In the genomic region with DNA sequence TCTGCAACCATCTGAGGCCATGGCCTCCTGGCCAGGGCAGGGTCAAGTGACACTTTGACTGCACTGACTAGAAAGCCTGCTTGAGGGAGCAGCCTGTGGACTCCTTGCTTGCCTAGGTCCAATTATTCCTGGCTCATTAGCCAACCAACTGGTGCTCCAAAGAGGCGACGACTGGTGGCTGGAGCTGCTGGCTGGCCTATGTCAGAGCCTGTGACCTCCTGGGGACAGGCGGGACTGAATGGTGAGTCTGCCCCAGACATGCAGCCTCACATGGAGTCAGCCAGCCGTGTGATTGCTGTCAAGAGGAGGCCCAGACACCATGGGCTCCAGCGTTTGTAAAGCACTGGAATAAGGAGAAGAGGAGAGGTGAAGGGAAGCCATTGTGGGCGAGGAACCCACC, we compare ENCODE assay signal across 14 mouse cellular contexts. TPM values are rescaled to one million over a fixed set of nuclear protein-coding genes. Genes with fewer than 3 reads are reported as not detected.
DNase-seq lines count a peak whose midpoint lies in the region; ATAC-seq lines count a peak whose summit lies in the region.
"Had no signal": no experiment of that assay in that cellular context is flagged by ENCODE, and none has a peak within 500 bp of the region (broad histone marks: within the 10 kb centered on the region; RNA-seq: fewer than 3 reads in every experiment).

No protein-coding gene starts in this region.

- H3K27me3 ChIP-seq in heart, embryonic 10.5 days (ENCODE audit: insufficient read depth, poor library complexity, severe bottlenecking), result peaks cover 7% of the 10 kb centered on the region; the same call in 1 of the 2 replicates
- no peaks in the 10 kb centered on the region for H3K27me3 ChIP-seq in midbrain, embryonic 11.5 days (ENCODE audit: control insufficient read depth, insufficient read depth, low read length)
- H3K27me3 ChIP-seq in midbrain, embryonic 14.5 days (ENCODE audit: control insufficient read depth, insufficient read depth, low read length), result no peaks in the 10 kb centered on the region
- no peaks in the 10 kb centered on the region for H3K27me3 ChIP-seq in embryonic facial prominence, embryonic 11.5 days (ENCODE audit: control insufficient read depth, insufficient read depth, low read length)
- H3K27me3 ChIP-seq: heart, embryonic 15.5 days had no signal

- H3K4me3 ChIP-seq in heart, embryonic 10.5 days, result no peak overlapping the region
- H3K4me3 ChIP-seq in midbrain, embryonic 11.5 days (ENCODE audit: low read depth, low read length), result no peak overlapping the region
- no peak overlapping the region for H3K4me3 ChIP-seq in midbrain, embryonic 14.5 days (replicated peaks; ENCODE audit: low read depth, low read length)
- no peak overlapping the region for H3K4me3 ChIP-seq in embryonic facial prominence, embryonic 11.5 days (ENCODE audit: low read depth, low read length)
- H3K4me3 ChIP-seq: heart, embryonic 15.5 days; myocyte had no signal

- 47% methylated on average over 6 of the region's 6 CpGs for WGBS in heart, embryonic 10.5 days
- WGBS in midbrain, embryonic 11.5 days, result 40% methylated on average over 6 of the region's 6 CpGs
- 46% methylated on average over 6 of the region's 6 CpGs for WGBS in midbrain, embryonic 14.5 days
- WGBS in embryonic facial prominence, embryonic 11.5 days, result 55% methylated on average over 6 of the region's 6 CpGs

- no peak overlapping the region for H3K4me2 ChIP-seq in midbrain, embryonic 11.5 days
- no peak overlapping the region for H3K4me2 ChIP-seq in midbrain, embryonic 14.5 days (ENCODE audit: low read length)
- H3K4me2 ChIP-seq in embryonic facial prominence, embryonic 11.5 days (ENCODE audit: low read depth, low read length), result no peak overlapping the region
- H3K4me2 ChIP-seq: heart, embryonic 15.5 days had no signal

- DNase-seq in heart, embryonic 10.5 days (ENCODE audit: low spot score), result no peak
- no peak for DNase-seq in heart, adult 8-10 months (ENCODE audit: low spot score)
- DNase-seq in midbrain, embryonic 11.5 days (ENCODE audit: low spot score, missing footprints), result no peak
- DNase-seq in midbrain, embryonic 14.5 days, result no peak
- no peak for DNase-seq in embryonic facial prominence, embryonic 11.5 days (ENCODE audit: low spot score)
- DNase-seq in skeletal muscle tissue, adult 2 months (ENCODE audit: low read depth, low spot score), result peak; percentile 46
- DNase-seq: gastrocnemius, postnatal 36 days; kidney, postnatal 25 days; liver; lung, adult 2 months had no signal

- H3K9me3 ChIP-seq in heart, embryonic 10.5 days, result no peaks in the 10 kb centered on the region
- no peaks in the 10 kb centered on the region for H3K9me3 ChIP-seq in midbrain, embryonic 11.5 days (ENCODE audit: control insufficient read depth, low read length)
- no peaks in the 10 kb centered on the region for H3K9me3 ChIP-seq in midbrain, embryonic 14.5 days (ENCODE audit: control insufficient read depth, low read length)
- H3K9me3 ChIP-seq in embryonic facial prominence, embryonic 11.5 days (replicated peaks; ENCODE audit: control insufficient read depth, low read length), result no peaks in the 10 kb centered on the region
- H3K9me3 ChIP-seq: heart, embryonic 15.5 days had no signal

- peak; percentile 44; the same call in 1 of the 2 replicates for ATAC-seq in midbrain, embryonic 11.5 days (ENCODE audit: low FRiP score)
- ATAC-seq in midbrain, embryonic 14.5 days (ENCODE audit: low FRiP score, low TSS enrichment), result no peak
- 0 out of 2 replicates have a peak, but pooled peaks have one; percentile 57 for ATAC-seq in embryonic facial prominence, embryonic 11.5 days (replicated peaks; ENCODE audit: insufficient number of reproducible peaks, low FRiP score, low TSS enrichment, low read depth)
- no peak for ATAC-seq in megakaryocyte-erythroid progenitor cell, adult 5-6 weeks (replicated peaks; ENCODE audit: low FRiP score, low TSS enrichment, poor library complexity, severe bottlenecking)
- ATAC-seq: CD4-positive, CD25-positive, alpha-beta regulatory T cell, adult 4 months had no signal

- H3K9ac ChIP-seq in midbrain, embryonic 11.5 days (ENCODE audit: low read length), result no peak overlapping the region
- H3K9ac ChIP-seq in midbrain, embryonic 14.5 days (replicated peaks; ENCODE audit: low read length), result no peak overlapping the region
- no peak overlapping the region for H3K9ac ChIP-seq in embryonic facial prominence, embryonic 11.5 days (replicated peaks; ENCODE audit: low read length)
- H3K9ac ChIP-seq: heart, embryonic 15.5 days had no signal

- peak overlapping the region; percentile 29; the same call in 1 of the 2 replicates for H3K27ac ChIP-seq in heart, embryonic 10.5 days
- no peak overlapping the region for H3K27ac ChIP-seq in midbrain, embryonic 11.5 days (ENCODE audit: low read depth, low read length)
- no peak overlapping the region for H3K27ac ChIP-seq in midbrain, embryonic 14.5 days (replicated peaks; ENCODE audit: low read depth, low read length)
- H3K27ac ChIP-seq in embryonic facial prominence, embryonic 11.5 days (replicated peaks; ENCODE audit: low read depth, low read length), result no peak overlapping the region
- H3K27ac ChIP-seq: heart, embryonic 15.5 days had no signal

- peaks cover 13% of the 10 kb centered on the region for H3K4me1 ChIP-seq in heart, embryonic 10.5 days
- H3K4me1 ChIP-seq in midbrain, embryonic 11.5 days (ENCODE audit: control insufficient read depth, insufficient read depth, low read length), result no peaks in the 10 kb centered on the region
- H3K4me1 ChIP-seq in midbrain, embryonic 14.5 days (ENCODE audit: control insufficient read depth, insufficient read depth, low read length), result no peaks in the 10 kb centered on the region
- no peaks in the 10 kb centered on the region for H3K4me1 ChIP-seq in embryonic facial prominence, embryonic 11.5 days (ENCODE audit: control insufficient read depth, insufficient read depth, low read length)

- H3K36me3 ChIP-seq in heart, embryonic 10.5 days, result 0 out of 2 replicates have a peak, but pooled peaks cover 5% of the 10 kb centered on the region
- no peaks in the 10 kb centered on the region for H3K36me3 ChIP-seq in midbrain, embryonic 11.5 days (ENCODE audit: control insufficient read depth, insufficient read depth, low read length)
- peaks cover 43% of the 10 kb centered on the region for H3K36me3 ChIP-seq in midbrain, embryonic 14.5 days (ENCODE audit: control insufficient read depth, insufficient read depth, low read length)
- H3K36me3 ChIP-seq in embryonic facial prominence, embryonic 11.5 days (replicated peaks; ENCODE audit: control insufficient read depth, insufficient read depth, low read depth, low read length), result no peaks in the 10 kb centered on the region; the same call in 1 of the 2 replicates
- H3K36me3 ChIP-seq: heart, embryonic 15.5 days had no signal

RNA-seq across cellular contexts. Expression of gene Camk1g, which starts 8.9 kb away (rescaled TPM):
- 7.2 and 8.3 TPM in 2 replicates for polyA plus RNA-seq in heart, embryonic 10.5 days (2016; fragmentation: Nextera tagmentation; extraction: Ambion mirVana)
- under 1 TPM; 0.14 to 0.72 (median 0.22) TPM for total RNA-seq in heart, adult 8-10 months (2022)
- 17.1 and 20.1 TPM in 2 replicates for polyA plus RNA-seq in midbrain, embryonic 11.5 days (2014; fragmentation: Nextera tagmentation; extraction: Ambion mirVana)
- polyA plus RNA-seq in midbrain, embryonic 14.5 days (2014; fragmentation: Nextera tagmentation; extraction: Ambion mirVana), result 46.0 and 47.7 TPM in 2 replicates
- polyA plus RNA-seq in embryonic facial prominence, embryonic 11.5 days (2014; fragmentation: Nextera tagmentation; extraction: Ambion mirVana), result 21.6 and 21.9 TPM in 2 replicates
- total RNA-seq in megakaryocyte-erythroid progenitor cell, adult 5-6 weeks (2014; fragmentation: Nextera tagmentation), result not detected in 2 replicates
- total RNA-seq in megakaryocyte-erythroid progenitor cell, adult 5-6 weeks (2017), result not detected in 2 replicates
- polyA plus RNA-seq: CD4-positive, CD25-positive, alpha-beta regulatory T cell, adult 4 months had no signal

Comparison
In these comparisons a context has a peak if more than half of its experiments do, and no peak if none do; other contexts are left out.
1. ATAC-seq: peak in midbrain, embryonic 11.5 days (single experiment) and embryonic facial prominence, embryonic 11.5 days (single experiment); none in midbrain, embryonic 14.5 days (single experiment) and megakaryocyte-erythroid progenitor cell, adult 5-6 weeks (single experiment).